Mouse (Mus musculus) gastrocnemius, adult 18-20 months (tissue): ENCODE results near the gene Cct8l1. TPM values are rescaled to one million over a fixed set of nuclear protein-coding genes. Genes with fewer than 3 reads are reported as not detected.
A peak's percentile ranks its signal among the peaks of the same experiment; 100 is the strongest.

Source experiments
- DNase-seq: peaks from one replicate; pipeline ENCODE4 v3.0.0; 2021; ENCODE audit warnings: low spot score
- long read RNA-seq, 2 experiments: library from polyadenylated mRNA; stranded (forward); transcript quantifications; one replicate each; pipeline ENCODE4 v2.0.0; 2021
- total RNA-seq, 2 experiments: library from RNA; stranded (reverse); gene quantifications; 2 replicates each; pipeline ENCODE4 v1.2.3; 2021

Gene Cct8l1
- total RNA-seq: under 1 TPM in 1 of 2 experiments, not detected in 1; 0.16 TPM
- long read RNA-seq, experiment 1: 0 reads
- long read RNA-seq, experiment 2: 0 reads

- no peak for DNase-seq
Measured at GRCm38 (mm10) chr5:25515767-25516166, at the start of gene Cct8l1. TSS of gene Cct8l1 (plus strand) at chr5:25516067.

- DNase-seq: no peak
Measured at GRCm38 (mm10) chr5:25472070-25472469, 43.8 kb upstream of the Cct8l1 start.

GRCm38 (mm10) chr5:25475789-25476188, 40.1 kb upstream of the Cct8l1 start:
- no peak for DNase-seq

GRCm38 (mm10) chr5:25478863-25479262, 37.0 kb upstream of the Cct8l1 start:
- no peak for DNase-seq

GRCm38 (mm10) chr5:25496652-25497051, 19.2 kb upstream of the Cct8l1 start:
- no peak for DNase-seq

- DNase-seq: no peak
Measured at GRCm38 (mm10) chr5:25497369-25497719, 18.5 kb upstream of the Cct8l1 start.

- peak; percentile 55 for DNase-seq
Measured at GRCm38 (mm10) chr5:25497720-25498345, 18.0 kb upstream of the Cct8l1 start.

GRCm38 (mm10) chr5:25498346-25498820, 17.5 kb upstream of the Cct8l1 start, which contains the start of gene Kmt2c:
TSS of gene Kmt2c (minus strand) at chr5:25498783.
- DNase-seq: peak; percentile 73

GRCm38 (mm10) chr5:25498821-25499422, 16.9 kb upstream of the Cct8l1 start:
- peak; percentile 61 for DNase-seq

GRCm38 (mm10) chr5:25499423-25500398, 16.2 kb upstream of the Cct8l1 start:
- peak; percentile 96 for DNase-seq

- DNase-seq: no peak
Measured at GRCm38 (mm10) chr5:25500686-25501085, 15.2 kb upstream of the Cct8l1 start.

GRCm38 (mm10) chr5:25506041-25506440, 9.8 kb upstream of the Cct8l1 start:
- DNase-seq: peak; percentile 59

GRCm38 (mm10) chr5:25516301-25516895, 531 bp downstream of the Cct8l1 start:
- DNase-seq: no peak

GRCm38 (mm10) chr5:25517550-25517949, 1.7 kb downstream of the Cct8l1 start:
- no peak for DNase-seq

GRCm38 (mm10) chr5:25519820-25520219, 4.0 kb downstream of the Cct8l1 start:
- DNase-seq: peak; percentile 74

GRCm38 (mm10) chr5:25521461-25521860, 5.6 kb downstream of the Cct8l1 start:
- DNase-seq: no peak

GRCm38 (mm10) chr5:25526116-25526515, 10.2 kb downstream of the Cct8l1 start:
- peak; percentile 75 for DNase-seq

GRCm38 (mm10) chr5:25526926-25527325, 11.1 kb downstream of the Cct8l1 start:
- DNase-seq: peak; percentile 67

GRCm38 (mm10) chr5:25527971-25528370, 12.1 kb downstream of the Cct8l1 start:
- DNase-seq: no peak

GRCm38 (mm10) chr5:25528851-25529528, 13.1 kb downstream of the Cct8l1 start:
- DNase-seq: no peak
